Mouse (Mus musculus): ENCODE data around the gene Olfr786. TPM values are rescaled to one million over a fixed set of nuclear protein-coding genes. Genes with fewer than 3 reads are reported as not detected.

The Olfr786 gene
- not detected in 2 replicates for polyA plus RNA-seq (2015; fragmentation: Nextera tagmentation; extraction: Ambion mirVana)

- H3K4me3 ChIP-seq (ENCODE audit: low read depth, low read length): no peak within 1 kb of the TSS
- H3K4me2 ChIP-seq (replicated peaks; ENCODE audit: low read depth, low read length): no peak within 1 kb of the TSS
- H3K9me3 ChIP-seq (ENCODE audit: low read length): no peaks in the 10 kb centered on the region
- TF ChIP-seq CTCF (IDR thresholded peaks at IDR 0.05): no peak
- no peak for TF ChIP-seq EP300 (IDR thresholded peaks at IDR 0.05)
- no peaks in the 10 kb centered on the region for H3K4me1 ChIP-seq (ENCODE audit: insufficient read depth, low read depth, low read length)
- H3K27ac ChIP-seq (ENCODE audit: low read length): no peak within 1 kb of the TSS
- ATAC-seq (no peak), DNase-seq (ENCODE audit: low spot score) (no peak)
- no peaks in the 10 kb centered on the region for H3K36me3 ChIP-seq (ENCODE audit: insufficient read depth, low read length)
- no peak within 1 kb of the TSS for H3K9ac ChIP-seq (replicated peaks; ENCODE audit: low read depth)
- H3K27me3 ChIP-seq (replicated peaks; ENCODE audit: insufficient read depth, low read length): no peaks in the 10 kb centered on the region
Measured at GRCm38 (mm10) chr10:129427006-129427405, at the start of gene Olfr786. TSS of gene Olfr786 (plus strand) at chr10:129427306.

DNA sequence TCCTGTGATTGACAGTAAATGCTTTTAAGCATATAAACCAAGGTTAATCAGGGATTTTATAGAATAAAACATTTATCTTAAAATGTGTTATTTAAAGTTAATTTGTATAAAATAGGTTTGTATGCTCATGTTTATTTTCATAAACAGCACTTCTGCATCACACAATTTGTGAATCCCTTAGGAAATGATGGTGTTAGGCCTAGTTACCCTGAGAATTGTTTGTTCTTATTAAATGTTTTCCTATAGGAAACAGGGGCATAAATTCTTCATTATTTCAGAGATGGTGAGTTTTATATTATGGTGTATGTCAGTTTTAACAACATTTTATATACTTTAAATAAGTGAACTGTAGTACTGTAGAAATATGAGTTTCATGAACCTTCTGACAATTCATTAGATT is 43.3 kb upstream of the Olfr786 start, which contains the start of gene Olfr784:
Gene Olfr784, plus strand, starts transcription at position 301 of the 400 bp plus-strand sequence.
- no peak for DNase-seq (ENCODE audit: low spot score)
- H3K9ac ChIP-seq (replicated peaks; ENCODE audit: low read depth): no peak within 1 kb of the TSS
- no peak within 1 kb of the TSS for H3K4me3 ChIP-seq (ENCODE audit: low read depth, low read length)
- H3K27ac ChIP-seq (ENCODE audit: low read length): no peak within 1 kb of the TSS
- H3K36me3 ChIP-seq (ENCODE audit: insufficient read depth, low read length): no peaks in the 10 kb centered on the region
- no peaks in the 10 kb centered on the region for H3K9me3 ChIP-seq (ENCODE audit: low read length)
- ATAC-seq: no peak
- H3K4me2 ChIP-seq (replicated peaks; ENCODE audit: low read depth, low read length): no peak within 1 kb of the TSS
- TF ChIP-seq EP300 (IDR thresholded peaks at IDR 0.05) (no peak), CTCF (IDR thresholded peaks at IDR 0.05) (no peak)
- no peaks in the 10 kb centered on the region for H3K27me3 ChIP-seq (replicated peaks; ENCODE audit: insufficient read depth, low read length)
- no peaks in the 10 kb centered on the region for H3K4me1 ChIP-seq (ENCODE audit: insufficient read depth, low read depth, low read length)

- Histone ChIP-seq H3K9me3 (ENCODE audit: low read length) (no peaks in the 10 kb centered on the region), H3K27ac (ENCODE audit: low read length) (no peak overlapping the region), H3K4me1 (ENCODE audit: insufficient read depth, low read depth, low read length) (no peaks in the 10 kb centered on the region), H3K27me3 (replicated peaks; ENCODE audit: insufficient read depth, low read length) (no peaks in the 10 kb centered on the region), H3K4me3 (ENCODE audit: low read depth, low read length) (no peak overlapping the region), H3K4me2 (replicated peaks; ENCODE audit: low read depth, low read length) (no peak overlapping the region), H3K9ac (replicated peaks; ENCODE audit: low read depth) (no peak overlapping the region), H3K36me3 (ENCODE audit: insufficient read depth, low read length) (no peaks in the 10 kb centered on the region)
- DNase-seq (ENCODE audit: low spot score): no peak
- TF ChIP-seq EP300 (IDR thresholded peaks at IDR 0.05): no peak
- no peak for TF ChIP-seq CTCF (IDR thresholded peaks at IDR 0.05)
- no peak for ATAC-seq
- 39% methylated on average over 5 of the region's 5 CpGs for WGBS
Measured at GRCm38 (mm10) chr10:129400892-129401291, 26.2 kb upstream of the Olfr786 start.

DNA sequence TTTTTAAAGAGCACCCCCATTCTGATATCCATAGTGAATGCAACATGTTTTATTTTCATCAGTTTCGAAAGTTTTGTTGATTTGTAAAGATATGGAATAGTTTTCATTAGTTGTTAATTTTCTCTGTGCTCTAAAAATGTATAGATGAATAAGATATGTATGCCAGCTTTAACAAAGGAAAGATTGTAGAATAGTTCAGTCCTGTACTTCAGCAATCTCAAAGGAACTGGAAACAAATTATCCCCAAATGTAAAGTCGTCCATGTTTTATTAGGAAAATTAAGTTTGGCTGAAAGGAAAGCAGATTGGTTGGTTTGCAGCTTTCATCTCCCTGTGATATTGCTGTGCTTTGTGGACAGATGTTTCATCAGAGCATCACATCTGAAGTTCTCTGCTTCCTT is 22.0 kb upstream of the Olfr786 start, which contains the start of gene Olfr785:
Gene Olfr785, plus strand, starts transcription at position 301 of the 400 bp plus-strand sequence.
- ATAC-seq (no peak), DNase-seq (ENCODE audit: low spot score) (no peak)
- Histone ChIP-seq H3K4me2 (replicated peaks; ENCODE audit: low read depth, low read length) (no peak within 1 kb of the TSS), H3K36me3 (ENCODE audit: insufficient read depth, low read length) (no peaks in the 10 kb centered on the region), H3K27me3 (replicated peaks; ENCODE audit: insufficient read depth, low read length) (no peaks in the 10 kb centered on the region), H3K4me3 (ENCODE audit: low read depth, low read length) (no peak within 1 kb of the TSS), H3K9ac (replicated peaks; ENCODE audit: low read depth) (no peak within 1 kb of the TSS), H3K27ac (ENCODE audit: low read length) (no peak within 1 kb of the TSS), H3K9me3 (ENCODE audit: low read length) (no peaks in the 10 kb centered on the region), H3K4me1 (ENCODE audit: insufficient read depth, low read depth, low read length) (no peaks in the 10 kb centered on the region)
- TF ChIP-seq CTCF (IDR thresholded peaks at IDR 0.05) (no peak), EP300 (IDR thresholded peaks at IDR 0.05) (no peak)
- 51% methylated on average over 2 of the region's 2 CpGs for WGBS

DNA sequence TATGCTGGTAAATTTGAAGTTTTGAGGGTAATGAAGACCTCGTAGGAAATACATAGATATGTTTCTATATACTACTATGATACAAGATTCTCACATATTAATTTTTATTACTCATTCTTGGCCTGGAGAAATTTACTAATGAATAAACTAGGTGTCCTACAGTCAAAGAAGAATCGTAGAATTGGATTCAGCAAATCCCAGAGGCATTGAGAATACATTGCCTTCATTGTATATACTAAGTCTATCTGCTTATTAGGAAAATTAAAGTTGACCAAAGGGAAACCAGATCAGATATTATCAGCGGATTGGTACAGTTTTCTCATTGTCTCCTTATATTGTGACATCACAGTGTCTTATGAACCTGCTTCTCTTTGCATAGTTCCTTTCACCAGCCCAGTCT is 34.5 kb downstream of the Olfr786 start, which contains the start of gene Olfr787:
Gene Olfr787, plus strand, starts transcription at position 301 of the 400 bp plus-strand sequence.
- no peaks in the 10 kb centered on the region for H3K9me3 ChIP-seq (ENCODE audit: low read length)
- no peak within 1 kb of the TSS for H3K9ac ChIP-seq (replicated peaks; ENCODE audit: low read depth)
- 78% methylated on average over 3 of the region's 3 CpGs for WGBS
- H3K4me1 ChIP-seq (ENCODE audit: insufficient read depth, low read depth, low read length): no peaks in the 10 kb centered on the region
- no peak within 1 kb of the TSS for H3K27ac ChIP-seq (ENCODE audit: low read length)
- DNase-seq (ENCODE audit: low spot score) (no peak), ATAC-seq (no peak)
- no peak within 1 kb of the TSS for H3K4me2 ChIP-seq (replicated peaks; ENCODE audit: low read depth, low read length)
- no peaks in the 10 kb centered on the region for H3K36me3 ChIP-seq (ENCODE audit: insufficient read depth, low read length)
- H3K4me3 ChIP-seq (ENCODE audit: low read depth, low read length): no peak within 1 kb of the TSS
- no peak for TF ChIP-seq CTCF (IDR thresholded peaks at IDR 0.05)
- TF ChIP-seq EP300 (IDR thresholded peaks at IDR 0.05): no peak
- H3K27me3 ChIP-seq (replicated peaks; ENCODE audit: insufficient read depth, low read length): no peaks in the 10 kb centered on the region

- H3K4me2 ChIP-seq (replicated peaks; ENCODE audit: low read depth, low read length): no peak within 1 kb of the TSS
- H3K27me3 ChIP-seq (replicated peaks; ENCODE audit: insufficient read depth, low read length): no peaks in the 10 kb centered on the region
- no peaks in the 10 kb centered on the region for H3K36me3 ChIP-seq (ENCODE audit: insufficient read depth, low read length)
- H3K9me3 ChIP-seq (ENCODE audit: low read length): no peaks in the 10 kb centered on the region
- TF ChIP-seq CTCF (IDR thresholded peaks at IDR 0.05) (no peak), EP300 (IDR thresholded peaks at IDR 0.05) (no peak)
- ATAC-seq: no peak
- H3K27ac ChIP-seq (ENCODE audit: low read length): no peak within 1 kb of the TSS
- H3K4me1 ChIP-seq (ENCODE audit: insufficient read depth, low read depth, low read length): no peaks in the 10 kb centered on the region
- no peak within 1 kb of the TSS for H3K9ac ChIP-seq (replicated peaks; ENCODE audit: low read depth)
- H3K4me3 ChIP-seq (ENCODE audit: low read depth, low read length): no peak within 1 kb of the TSS
- DNase-seq (ENCODE audit: low spot score): no peak
Measured at GRCm38 (mm10) chr10:129470698-129471097, 43.6 kb downstream of the Olfr786 start, which contains the start of gene Olfr788. TSS of gene Olfr788 (plus strand) at chr10:129470998.

DNA sequence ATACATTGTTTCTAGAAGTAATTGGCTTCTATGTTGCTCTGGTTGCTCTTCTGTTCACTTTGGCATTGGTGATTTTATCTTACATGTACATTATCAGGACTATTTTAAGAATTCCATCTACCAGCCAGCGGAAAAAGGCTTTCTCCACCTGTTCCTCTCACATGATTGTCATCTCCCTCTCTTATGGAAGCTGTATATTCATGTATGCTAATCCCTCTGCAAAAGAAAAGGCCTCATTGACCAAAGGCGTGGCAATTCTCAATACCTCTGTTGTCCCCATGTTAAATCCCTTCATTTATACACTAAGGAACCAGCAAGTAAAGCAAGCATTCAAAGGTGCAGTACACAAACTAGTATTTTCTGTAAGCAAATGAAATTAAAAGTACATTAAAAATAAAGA is 46.1 kb downstream of the Olfr786 start:
- no peak overlapping the region for H3K4me2 ChIP-seq (replicated peaks; ENCODE audit: low read depth, low read length)
- TF ChIP-seq EP300 (IDR thresholded peaks at IDR 0.05) (no peak), CTCF (IDR thresholded peaks at IDR 0.05) (no peak)
- no peaks in the 10 kb centered on the region for H3K4me1 ChIP-seq (ENCODE audit: insufficient read depth, low read depth, low read length)
- no peaks in the 10 kb centered on the region for H3K27me3 ChIP-seq (replicated peaks; ENCODE audit: insufficient read depth, low read length)
- no peak overlapping the region for H3K9ac ChIP-seq (replicated peaks; ENCODE audit: low read depth)
- WGBS: 58% methylated on average over 2 of the region's 2 CpGs
- no peak overlapping the region for H3K27ac ChIP-seq (ENCODE audit: low read length)
- no peaks in the 10 kb centered on the region for H3K9me3 ChIP-seq (ENCODE audit: low read length)
- H3K4me3 ChIP-seq (ENCODE audit: low read depth, low read length): no peak overlapping the region
- no peak for ATAC-seq
- H3K36me3 ChIP-seq (ENCODE audit: insufficient read depth, low read length): no peaks in the 10 kb centered on the region
- no peak for DNase-seq (ENCODE audit: low spot score)

Measured in lung, postnatal 0 days (tissue).